Mouse (Mus musculus): ENCODE results near the gene Tmem82. TPM values are rescaled to one million over a fixed set of nuclear protein-coding genes. Genes with fewer than 3 reads are reported as not detected.

Gene Tmem82
- polyA plus RNA-seq, 1 experiment, result 3.4 TPM

- H3K9me3 ChIP-seq (replicated peaks; ENCODE audit: control insufficient read depth, insufficient read depth, low read length, poor library complexity, severe bottlenecking), result no peaks in the 10 kb centered on the region
- H3K27ac ChIP-seq (ENCODE audit: insufficient read depth, low read length), result no peak overlapping the region
- H3K4me1 ChIP-seq (ENCODE audit: control insufficient read depth, insufficient read depth, low read length), result no peaks in the 10 kb centered on the region
- no peak overlapping the region for H3K4me3 ChIP-seq (ENCODE audit: low read depth, low read length)
- TF ChIP-seq POLR2A (IDR thresholded peaks at IDR 0.05; ENCODE audit: insufficient read depth, low read length) (no peak), CTCF (IDR thresholded peaks at IDR 0.05; ENCODE audit: low read depth, low read length) (no peak), EP300 (IDR thresholded peaks at IDR 0.05; ENCODE audit: insufficient read depth, low read depth, low read length) (no peak)
- no peaks in the 10 kb centered on the region for H3K27me3 ChIP-seq (ENCODE audit: control insufficient read depth, insufficient read depth, low read length, poor library complexity, severe bottlenecking)
- no peaks in the 10 kb centered on the region for H3K36me3 ChIP-seq (ENCODE audit: control insufficient read depth, insufficient read depth, low read length, poor library complexity, severe bottlenecking)
- no peak overlapping the region for H3K9ac ChIP-seq (ENCODE audit: low read depth, poor library complexity, severe bottlenecking)
Observed at GRCm38 (mm10) chr4:141653044-141653443, 34.6 kb upstream of the Tmem82 start.

DNA sequence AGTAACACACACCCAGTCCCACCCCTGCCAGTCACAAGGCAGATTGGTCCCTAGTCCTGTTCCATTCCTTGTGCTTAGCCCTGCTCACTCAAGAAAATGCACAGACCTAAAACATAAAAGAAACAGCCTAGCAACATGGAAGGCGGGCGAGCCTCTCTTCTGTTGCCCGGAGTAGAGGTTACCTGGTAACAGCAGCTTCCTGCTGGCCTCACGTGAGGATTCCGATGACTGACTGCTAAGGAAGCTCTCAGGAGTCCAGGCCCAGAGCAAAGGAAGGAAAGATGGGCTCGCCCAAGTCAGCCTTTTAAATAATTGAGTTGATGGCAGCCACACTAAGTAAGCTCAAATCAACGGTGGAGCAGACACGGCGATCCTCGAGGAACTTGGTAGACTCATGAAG is 33.5 kb upstream of the Tmem82 start:
- no peak overlapping the region for H3K27ac ChIP-seq (ENCODE audit: insufficient read depth, low read length)
- no peak overlapping the region for H3K9ac ChIP-seq (ENCODE audit: low read depth, poor library complexity, severe bottlenecking)
- H3K36me3 ChIP-seq (ENCODE audit: control insufficient read depth, insufficient read depth, low read length, poor library complexity, severe bottlenecking), result no peaks in the 10 kb centered on the region
- no peaks in the 10 kb centered on the region for H3K27me3 ChIP-seq (ENCODE audit: control insufficient read depth, insufficient read depth, low read length, poor library complexity, severe bottlenecking)
- TF ChIP-seq CTCF (IDR thresholded peaks at IDR 0.05; ENCODE audit: low read depth, low read length) (no peak), POLR2A (IDR thresholded peaks at IDR 0.05; ENCODE audit: insufficient read depth, low read length) (no peak), EP300 (IDR thresholded peaks at IDR 0.05; ENCODE audit: insufficient read depth, low read depth, low read length) (no peak)
- no peaks in the 10 kb centered on the region for H3K4me1 ChIP-seq (ENCODE audit: control insufficient read depth, insufficient read depth, low read length)
- no peaks in the 10 kb centered on the region for H3K9me3 ChIP-seq (replicated peaks; ENCODE audit: control insufficient read depth, insufficient read depth, low read length, poor library complexity, severe bottlenecking)
- no peak overlapping the region for H3K4me3 ChIP-seq (ENCODE audit: low read depth, low read length)

DNA sequence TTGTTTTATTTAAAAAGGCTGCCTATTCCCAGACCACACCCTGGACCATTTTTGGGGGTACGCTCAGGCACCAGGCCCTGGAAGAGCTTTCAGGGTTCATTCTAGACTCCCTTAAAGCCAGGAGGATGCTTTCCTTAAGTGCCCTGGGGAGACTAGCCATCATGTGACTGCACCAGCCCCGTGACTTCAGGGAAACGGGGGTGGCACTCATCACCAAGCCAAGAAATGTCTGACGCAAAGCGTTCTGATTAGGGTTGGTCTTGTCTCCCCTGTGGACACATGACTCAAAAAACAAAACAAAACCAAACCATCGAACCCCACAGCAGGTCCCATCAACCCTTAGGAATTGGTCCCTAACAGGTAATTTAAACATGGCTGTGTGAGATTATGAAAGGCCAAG is 32.9 kb upstream of the Tmem82 start:
- H3K9me3 ChIP-seq (replicated peaks; ENCODE audit: control insufficient read depth, insufficient read depth, low read length, poor library complexity, severe bottlenecking), result no peaks in the 10 kb centered on the region
- H3K4me3 ChIP-seq (ENCODE audit: low read depth, low read length), result no peak overlapping the region
- TF ChIP-seq CTCF (IDR thresholded peaks at IDR 0.05; ENCODE audit: low read depth, low read length), result no peak
- no peak for TF ChIP-seq EP300 (IDR thresholded peaks at IDR 0.05; ENCODE audit: insufficient read depth, low read depth, low read length)
- no peak for TF ChIP-seq POLR2A (IDR thresholded peaks at IDR 0.05; ENCODE audit: insufficient read depth, low read length)
- no peak overlapping the region for H3K27ac ChIP-seq (ENCODE audit: insufficient read depth, low read length)
- no peaks in the 10 kb centered on the region for H3K4me1 ChIP-seq (ENCODE audit: control insufficient read depth, insufficient read depth, low read length)
- H3K27me3 ChIP-seq (ENCODE audit: control insufficient read depth, insufficient read depth, low read length, poor library complexity, severe bottlenecking), result no peaks in the 10 kb centered on the region
- no peak overlapping the region for H3K9ac ChIP-seq (ENCODE audit: low read depth, poor library complexity, severe bottlenecking)
- no peaks in the 10 kb centered on the region for H3K36me3 ChIP-seq (ENCODE audit: control insufficient read depth, insufficient read depth, low read length, poor library complexity, severe bottlenecking)

DNA sequence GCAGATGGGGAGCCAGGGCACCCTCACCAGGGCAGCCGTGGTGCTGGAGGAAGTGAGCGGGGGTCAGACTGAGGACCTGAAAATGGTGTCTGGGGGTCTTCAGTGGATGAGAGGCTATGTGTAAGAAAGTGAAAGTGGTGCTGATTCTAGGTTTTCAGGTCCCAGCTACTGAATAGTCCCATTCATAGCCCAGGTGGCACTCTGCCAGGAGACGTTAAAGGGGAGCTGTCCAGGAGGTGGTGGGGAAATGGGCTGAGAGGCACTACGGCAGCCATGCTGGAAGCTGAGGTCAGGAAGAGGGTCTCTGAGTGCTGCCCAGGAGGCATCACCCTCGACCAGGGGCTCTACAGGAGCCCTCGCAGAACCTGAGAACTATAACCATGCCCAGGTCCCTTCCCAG is 30.8 kb upstream of the Tmem82 start:
- Histone ChIP-seq H3K9ac (ENCODE audit: low read depth, poor library complexity, severe bottlenecking) (no peak overlapping the region), H3K27me3 (ENCODE audit: control insufficient read depth, insufficient read depth, low read length, poor library complexity, severe bottlenecking) (no peaks in the 10 kb centered on the region), H3K4me1 (ENCODE audit: control insufficient read depth, insufficient read depth, low read length) (no peaks in the 10 kb centered on the region), H3K36me3 (ENCODE audit: control insufficient read depth, insufficient read depth, low read length, poor library complexity, severe bottlenecking) (no peaks in the 10 kb centered on the region), H3K4me3 (ENCODE audit: low read depth, low read length) (no peak overlapping the region), H3K9me3 (replicated peaks; ENCODE audit: control insufficient read depth, insufficient read depth, low read length, poor library complexity, severe bottlenecking) (no peaks in the 10 kb centered on the region), H3K27ac (ENCODE audit: insufficient read depth, low read length) (no peak overlapping the region)
- TF ChIP-seq CTCF (IDR thresholded peaks at IDR 0.05; ENCODE audit: low read depth, low read length) (no peak), POLR2A (IDR thresholded peaks at IDR 0.05; ENCODE audit: insufficient read depth, low read length) (no peak), EP300 (IDR thresholded peaks at IDR 0.05; ENCODE audit: insufficient read depth, low read depth, low read length) (no peak)

DNA sequence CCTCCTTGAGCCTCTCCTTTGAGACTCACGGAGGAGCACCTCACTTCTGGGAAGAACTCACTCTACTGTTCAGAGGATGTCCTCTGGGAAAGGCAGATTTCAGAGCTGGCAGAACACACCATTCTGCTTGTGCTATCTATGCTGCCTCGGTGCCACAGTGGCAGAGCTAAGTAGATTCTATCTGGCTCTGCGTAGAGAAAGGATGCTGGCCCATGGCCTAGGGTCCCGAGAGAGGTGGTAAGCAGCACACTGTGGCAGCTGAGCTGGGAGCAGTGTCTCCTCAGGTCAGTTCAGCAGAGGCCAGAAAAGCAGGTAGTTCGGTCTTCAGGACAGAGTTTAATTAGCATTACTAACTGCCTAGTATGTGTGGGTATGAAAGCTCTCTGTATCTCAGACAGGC is 29.8 kb upstream of the Tmem82 start:
- H3K27me3 ChIP-seq (ENCODE audit: control insufficient read depth, insufficient read depth, low read length, poor library complexity, severe bottlenecking), result no peaks in the 10 kb centered on the region
- H3K27ac ChIP-seq (ENCODE audit: insufficient read depth, low read length), result no peak overlapping the region
- H3K4me1 ChIP-seq (ENCODE audit: control insufficient read depth, insufficient read depth, low read length), result no peaks in the 10 kb centered on the region
- no peak overlapping the region for H3K9ac ChIP-seq (ENCODE audit: low read depth, poor library complexity, severe bottlenecking)
- TF ChIP-seq CTCF (IDR thresholded peaks at IDR 0.05; ENCODE audit: low read depth, low read length) (no peak), EP300 (IDR thresholded peaks at IDR 0.05; ENCODE audit: insufficient read depth, low read depth, low read length) (no peak), POLR2A (IDR thresholded peaks at IDR 0.05; ENCODE audit: insufficient read depth, low read length) (no peak)
- H3K9me3 ChIP-seq (replicated peaks; ENCODE audit: control insufficient read depth, insufficient read depth, low read length, poor library complexity, severe bottlenecking), result no peaks in the 10 kb centered on the region
- no peaks in the 10 kb centered on the region for H3K36me3 ChIP-seq (ENCODE audit: control insufficient read depth, insufficient read depth, low read length, poor library complexity, severe bottlenecking)
- H3K4me3 ChIP-seq (ENCODE audit: low read depth, low read length), result no peak overlapping the region

DNA sequence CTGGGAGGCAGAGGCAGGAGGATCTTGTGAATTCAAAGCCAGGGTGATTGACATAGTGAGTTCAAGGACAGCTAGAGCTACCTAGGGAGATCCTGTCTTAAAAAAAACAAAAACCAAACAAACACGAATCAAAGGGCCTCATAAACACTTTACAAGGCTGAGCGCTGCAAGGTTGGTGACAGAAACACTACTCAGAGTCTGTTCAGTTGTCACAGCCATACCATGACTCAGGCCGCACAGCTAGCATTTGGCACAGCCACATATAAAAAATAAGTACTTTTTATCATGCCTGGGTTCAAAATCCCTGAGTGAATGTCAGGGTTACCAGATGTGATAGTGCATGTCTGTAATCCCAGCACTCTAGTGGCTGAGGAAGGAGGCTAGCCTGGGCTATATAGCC is 28.8 kb upstream of the Tmem82 start:
- TF ChIP-seq EP300 (IDR thresholded peaks at IDR 0.05; ENCODE audit: insufficient read depth, low read depth, low read length) (no peak), CTCF (IDR thresholded peaks at IDR 0.05; ENCODE audit: low read depth, low read length) (no peak), POLR2A (IDR thresholded peaks at IDR 0.05; ENCODE audit: insufficient read depth, low read length) (no peak)
- Histone ChIP-seq H3K27me3 (ENCODE audit: control insufficient read depth, insufficient read depth, low read length, poor library complexity, severe bottlenecking) (no peaks in the 10 kb centered on the region), H3K9me3 (replicated peaks; ENCODE audit: control insufficient read depth, insufficient read depth, low read length, poor library complexity, severe bottlenecking) (no peaks in the 10 kb centered on the region), H3K4me1 (ENCODE audit: control insufficient read depth, insufficient read depth, low read length) (no peaks in the 10 kb centered on the region), H3K36me3 (ENCODE audit: control insufficient read depth, insufficient read depth, low read length, poor library complexity, severe bottlenecking) (no peaks in the 10 kb centered on the region), H3K4me3 (ENCODE audit: low read depth, low read length) (no peak overlapping the region), H3K27ac (ENCODE audit: insufficient read depth, low read length) (no peak overlapping the region), H3K9ac (ENCODE audit: low read depth, poor library complexity, severe bottlenecking) (no peak overlapping the region)

All from ES-Bruce4 (cell line).